Mouse (Mus musculus) kidney, embryonic 15.5 days (tissue): ENCODE data around the gene Gm11111. TPM values are rescaled to one million over a fixed set of nuclear protein-coding genes. Genes with fewer than 3 reads are reported as not detected.
"Not testable (repeated sequence)": the region's sequence is repeated elsewhere in the genome, so short reads cannot be mapped to it uniquely, and the experiment has no call there.

Experiments
- ATAC-seq: fragments of 200-750 bp; cut with Nextera tagmentation; replicated peaks from 2 replicates; pipeline ENCODE4 v1.8.0; 2017; ENCODE audit warnings: moderate TSS enrichment; ENCODE audit not compliant: low FRiP score
- H3K27ac ChIP-seq: fragments of 300-500 bp; sonication (generic); 2 replicates; pipeline ENCODE4 v1.5.1; 2015; ENCODE audit warnings: mild to moderate bottlenecking, inconsistent platforms
- H3K27me3 ChIP-seq: fragments of 300-500 bp; sonication (generic); 2 replicates; pipeline ENCODE4 v1.6.1; 2015; ENCODE audit warnings: inconsistent platforms
- H3K36me3 ChIP-seq: fragments of 300-500 bp; sonication (generic); 2 replicates; pipeline ENCODE4 v1.6.1; 2015; ENCODE audit warnings: inconsistent platforms
- H3K4me1 ChIP-seq: fragments of 300-500 bp; sonication (generic); 2 replicates; pipeline ENCODE4 v1.6.1; 2015; ENCODE audit warnings: inconsistent platforms
- H3K4me2 ChIP-seq: fragments of 300-500 bp; sonication (generic); 2 replicates; pipeline ENCODE4 v1.6.1; 2015; ENCODE audit warnings: moderate library complexity, mild to moderate bottlenecking, inconsistent platforms
- H3K4me3 ChIP-seq: fragments of 300-500 bp; sonication (generic); replicated peaks from 2 replicates; pipeline ENCODE4 v1.5.1; 2015; ENCODE audit warnings: mild to moderate bottlenecking, inconsistent platforms
- H3K9ac ChIP-seq: fragments of 300-500 bp; sonication (generic); 2 replicates; pipeline ENCODE4 v1.6.1; 2015; ENCODE audit warnings: mild to moderate bottlenecking, inconsistent platforms
- H3K9me3 ChIP-seq: fragments of 300-500 bp; sonication (generic); replicated peaks from 2 replicates; pipeline ENCODE4 v1.6.1; 2016; ENCODE audit warnings: inconsistent platforms
- WGBS: fragments of 180-500 bp; shearing (Covaris S2); methylation state at CpG from one replicate; pipeline ENCODE4 v1.1.7; 2015; ENCODE audit warnings: mixed read lengths; 5-methylcytosine and 5-hydroxymethylcytosine counted together
- polyA plus RNA-seq: library from polyadenylated mRNA; unstranded; fragments of >200 nt; fragmentation: Nextera tagmentation; extraction: Ambion mirVana; gene quantifications from 2 replicates; pipeline ENCODE4 v1.2.1, GENCODE M21; 2015

The Gm11111 gene
- polyA plus RNA-seq, 1 experiment from 2014 or later = not detected

DNA sequence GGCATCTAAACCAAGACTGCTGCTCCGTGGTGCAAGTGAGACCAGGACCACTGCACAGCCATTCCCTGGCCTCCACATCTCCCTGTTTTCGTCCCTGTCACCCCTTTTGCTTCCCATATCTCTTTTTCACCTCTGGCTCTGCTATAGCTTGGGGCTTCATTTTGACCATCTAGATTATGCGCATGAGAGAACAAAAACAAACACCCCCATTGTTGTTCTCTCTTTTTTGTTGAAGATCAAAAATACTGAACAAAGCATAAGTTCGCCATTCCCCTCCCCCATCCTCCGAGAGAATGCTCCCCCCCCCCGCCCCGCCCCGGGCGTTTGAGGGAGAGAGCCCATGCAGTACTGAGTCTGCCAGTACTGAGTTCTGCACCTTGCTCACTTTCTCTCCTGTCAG is 11.3 kb downstream of the Gm11111 start:
- Histone ChIP-seq H3K9ac (no peak overlapping the region), H3K4me1 (peaks cover 5% of the 10 kb centered on the region; the same call in 1 of the 2 replicates), H3K27ac (0 out of 2 replicates have a peak overlapping the region, but pooled peaks have one; percentile 18), H3K4me2 (no peak overlapping the region), H3K36me3 (no peaks in the 10 kb centered on the region), H3K4me3 (no peak overlapping the region), H3K27me3 (no peaks in the 10 kb centered on the region), H3K9me3 (no peaks in the 10 kb centered on the region)
- WGBS = 64% methylated on average over 9 of the region's 9 CpGs
- no peak for ATAC-seq

DNA sequence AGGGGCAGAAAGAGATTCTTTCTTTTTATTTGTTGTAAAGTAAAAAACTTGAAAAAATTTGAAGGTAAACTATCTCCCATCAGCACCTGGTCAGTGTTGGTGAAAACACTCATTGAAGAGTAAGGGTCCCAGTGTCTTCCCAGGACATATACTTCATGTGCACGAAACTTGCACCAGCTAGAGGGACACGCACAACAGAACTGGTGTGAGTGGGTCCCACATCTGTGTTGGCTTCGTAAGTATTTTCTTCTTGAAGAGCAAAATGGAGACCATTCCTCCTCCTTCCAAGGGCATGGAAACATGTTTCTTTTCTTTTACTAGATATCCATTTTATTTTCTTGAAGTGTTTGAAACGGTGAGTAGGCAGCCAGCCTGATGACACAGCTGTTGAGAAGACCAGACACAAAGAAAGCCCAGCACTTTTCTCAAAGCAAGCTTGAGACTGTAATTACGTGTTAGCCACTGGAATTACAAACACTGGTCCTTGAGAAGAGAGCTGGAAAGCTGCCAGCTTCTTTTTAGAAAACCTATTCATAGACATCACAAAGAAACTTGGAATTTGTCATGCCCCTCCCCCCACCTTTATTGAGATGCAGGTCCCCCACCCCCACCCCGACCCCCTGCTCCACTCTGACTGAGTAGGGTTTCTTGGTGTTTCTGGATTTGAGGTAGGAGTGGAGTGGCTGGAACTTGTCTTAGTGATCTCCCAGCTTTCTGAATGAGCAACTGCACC is 14.1 kb downstream of the Gm11111 start:
- ATAC-seq = no peak
- 63% methylated on average over 6 of the region's 6 CpGs for WGBS
- no peak overlapping the region for H3K27ac ChIP-seq

DNA sequence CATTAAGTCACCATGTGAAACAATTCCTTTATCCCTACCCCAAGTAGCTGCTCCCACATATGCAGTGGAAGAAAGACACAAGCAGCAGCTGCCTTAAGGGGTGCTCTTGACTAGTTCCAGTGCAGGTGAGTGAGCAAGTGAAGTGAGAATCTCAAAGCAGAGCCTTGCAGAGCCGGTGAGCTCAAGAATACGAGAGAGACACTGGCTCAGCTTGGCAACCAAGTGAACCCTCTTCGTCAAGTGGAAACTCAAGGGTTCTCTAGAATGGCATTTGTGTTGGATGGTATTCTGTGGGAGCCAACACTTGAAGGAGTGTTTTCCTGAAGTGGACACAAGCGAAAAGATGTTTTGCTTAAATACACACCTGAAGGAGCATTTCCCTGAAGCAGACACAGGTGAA is 16.0 kb downstream of the Gm11111 start:
- no peak overlapping the region for H3K4me2 ChIP-seq
- H3K9me3 ChIP-seq = no peaks in the 10 kb centered on the region
- no peaks in the 10 kb centered on the region for H3K27me3 ChIP-seq
- H3K27ac ChIP-seq = no peak overlapping the region
- H3K4me1 ChIP-seq = peaks cover 12% of the 10 kb centered on the region; the same call in 1 of the 2 replicates
- no peaks in the 10 kb centered on the region for H3K36me3 ChIP-seq
- 92% methylated on average over 4 of the region's 4 CpGs for WGBS
- no peak for ATAC-seq
- H3K4me3 ChIP-seq = no peak overlapping the region
- no peak overlapping the region for H3K9ac ChIP-seq

More for the DNA sequence above, 14.1 kb downstream of the Gm11111 start:
- Histone ChIP-seq H3K4me1 (peaks cover 14% of the 10 kb centered on the region; the same call in 1 of the 2 replicates), H3K4me2 (no peak overlapping the region), H3K27me3 (no peaks in the 10 kb centered on the region), H3K36me3 (no peaks in the 10 kb centered on the region), H3K4me3 (no peak overlapping the region), H3K9ac (no peak overlapping the region), H3K9me3 (no peaks in the 10 kb centered on the region)

DNA sequence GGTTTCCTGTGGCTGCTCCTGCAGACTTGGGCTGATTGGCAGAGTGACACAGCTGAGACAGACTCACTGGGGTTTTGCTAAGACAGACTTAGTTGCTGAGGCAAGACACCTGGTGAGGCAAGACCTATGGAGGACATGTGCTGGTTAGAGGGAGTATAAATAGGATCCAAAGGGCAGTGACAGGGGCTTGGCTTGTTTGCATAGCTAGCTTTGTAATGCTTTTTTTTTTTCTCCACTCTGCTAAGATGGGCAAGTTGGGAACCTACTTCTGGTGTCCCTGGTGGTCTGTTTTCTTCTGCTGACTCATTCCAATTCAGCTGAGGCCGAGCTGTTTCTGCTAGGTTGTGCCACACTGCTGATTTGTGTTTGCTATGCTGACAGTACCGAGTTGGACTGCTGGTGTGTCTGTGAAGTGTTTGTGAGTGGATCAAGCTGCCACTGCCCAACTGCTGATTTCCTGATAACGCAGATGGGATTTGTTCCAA is 16.6 kb downstream of the Gm11111 start:
- Histone ChIP-seq H3K4me2 (no peak overlapping the region), H3K36me3 (no peaks in the 10 kb centered on the region), H3K9ac (no peak overlapping the region), H3K9me3 (no peaks in the 10 kb centered on the region), H3K4me1 (peaks cover 9% of the 10 kb centered on the region; the same call in 1 of the 2 replicates), H3K4me3 (no peak overlapping the region), H3K27me3 (no peaks in the 10 kb centered on the region), H3K27ac (peak overlapping the region; percentile 25; the same call in 1 of the 2 replicates)
- WGBS = 29% methylated on average over 3 of the region's 3 CpGs
- ATAC-seq = peak; percentile 76

DNA sequence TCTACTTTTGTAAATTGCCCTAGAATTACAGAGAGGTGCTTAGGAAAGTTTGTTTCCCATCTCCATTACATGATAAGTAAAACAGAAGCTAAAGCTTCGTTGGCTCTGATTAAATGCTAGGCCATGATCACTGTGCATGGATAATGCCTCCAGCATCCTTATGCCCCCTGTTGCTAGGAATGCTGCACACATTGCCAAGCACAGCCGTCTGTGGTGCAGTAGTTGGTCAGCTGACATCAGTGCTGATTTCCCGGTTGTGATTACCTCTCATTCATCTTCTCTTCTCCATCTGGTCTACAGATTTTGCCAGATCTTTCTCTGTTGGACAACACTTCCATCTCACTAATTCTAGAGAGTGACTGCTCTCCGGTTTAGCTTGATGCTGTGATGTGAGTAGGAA is 19.9 kb downstream of the Gm11111 start:
- 73% methylated on average over 4 of the region's 4 CpGs for WGBS
- H3K4me1 ChIP-seq = peaks cover 15% of the 10 kb centered on the region
- no peaks in the 10 kb centered on the region for H3K27me3 ChIP-seq
- H3K9me3 ChIP-seq = no peaks in the 10 kb centered on the region
- H3K27ac ChIP-seq = no peak overlapping the region
- H3K36me3 ChIP-seq = no peaks in the 10 kb centered on the region
- H3K4me2 ChIP-seq = no peak overlapping the region
- no peak overlapping the region for H3K4me3 ChIP-seq
- H3K9ac ChIP-seq = no peak overlapping the region
- ATAC-seq = no peak

DNA sequence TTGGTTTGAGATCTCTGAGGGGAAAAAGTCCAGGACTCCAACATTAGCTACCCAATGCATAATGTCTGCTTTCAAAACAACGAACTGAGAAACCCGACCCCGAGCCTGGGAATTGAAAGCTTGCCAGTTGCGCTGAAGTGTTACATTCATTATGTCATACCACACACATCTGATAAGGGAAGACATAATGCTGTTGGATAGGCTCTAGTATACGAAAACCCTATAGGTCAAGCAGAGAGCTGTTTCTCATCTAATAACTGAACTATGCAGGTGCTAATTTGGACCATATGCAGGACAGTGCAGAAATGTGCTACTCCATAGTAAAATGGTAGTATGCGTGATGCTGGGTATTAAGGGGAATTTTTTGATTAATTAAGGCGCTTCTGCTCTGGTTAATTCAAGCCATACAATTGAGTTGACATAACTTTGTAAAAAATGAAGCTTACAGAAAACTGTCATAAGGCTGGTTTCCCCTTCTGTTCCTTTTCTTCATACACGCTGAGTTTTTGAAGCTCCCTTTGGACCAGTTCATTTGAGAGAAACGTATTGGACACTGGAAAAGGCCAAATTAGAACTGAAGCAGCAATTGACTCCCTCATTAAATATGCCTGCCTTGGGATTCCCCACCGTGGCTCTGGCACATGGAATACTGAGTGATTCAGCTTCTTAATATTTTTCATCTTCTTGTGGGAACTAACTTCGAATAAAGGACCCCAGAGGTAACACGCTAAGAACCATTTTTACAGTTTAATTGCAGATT is 22.4 kb downstream of the Gm11111 start:
- peaks cover 6% of the 10 kb centered on the region; the same call in 1 of the 2 replicates for H3K4me1 ChIP-seq
- no peak overlapping the region for H3K27ac ChIP-seq
- 54% methylated on average over 12 of the region's 12 CpGs for WGBS
- no peak overlapping the region for H3K4me2 ChIP-seq
- 0 out of 2 replicates have a peak, but pooled peaks have one; percentile 29 for ATAC-seq
- no peaks in the 10 kb centered on the region for H3K27me3 ChIP-seq
- H3K9me3 ChIP-seq = no peaks in the 10 kb centered on the region
- no peak overlapping the region for H3K9ac ChIP-seq
- H3K4me3 ChIP-seq = no peak overlapping the region
- H3K36me3 ChIP-seq = no peaks in the 10 kb centered on the region

DNA sequence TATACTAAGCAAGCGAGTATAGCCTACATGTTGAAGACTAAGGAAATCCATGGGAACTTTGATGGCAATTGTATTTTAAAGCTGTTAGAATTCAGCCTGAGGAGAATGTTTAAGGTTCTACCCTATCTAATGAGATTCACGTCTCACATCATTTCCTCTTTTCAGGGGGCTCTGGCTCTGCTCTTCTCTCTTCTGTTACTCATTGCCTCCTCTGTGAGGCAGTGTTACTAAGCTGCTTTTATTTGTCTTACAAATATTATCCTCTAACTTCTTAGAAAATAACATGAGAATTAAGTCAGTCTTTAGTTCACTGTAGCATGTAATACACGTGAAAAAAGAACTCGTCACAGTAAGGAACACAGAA is 23.0 kb downstream of the Gm11111 start:
- H3K9ac ChIP-seq = no peak overlapping the region
- H3K27me3 ChIP-seq = no peaks in the 10 kb centered on the region
- no peaks in the 10 kb centered on the region for H3K9me3 ChIP-seq
- peaks cover 6% of the 10 kb centered on the region; the same call in 1 of the 2 replicates for H3K4me1 ChIP-seq
- ATAC-seq = no peak
- 86% methylated on average over 4 of the region's 4 CpGs for WGBS
- no peak overlapping the region for H3K4me2 ChIP-seq
- H3K4me3 ChIP-seq = no peak overlapping the region
- no peak overlapping the region for H3K27ac ChIP-seq
- no peaks in the 10 kb centered on the region for H3K36me3 ChIP-seq

DNA sequence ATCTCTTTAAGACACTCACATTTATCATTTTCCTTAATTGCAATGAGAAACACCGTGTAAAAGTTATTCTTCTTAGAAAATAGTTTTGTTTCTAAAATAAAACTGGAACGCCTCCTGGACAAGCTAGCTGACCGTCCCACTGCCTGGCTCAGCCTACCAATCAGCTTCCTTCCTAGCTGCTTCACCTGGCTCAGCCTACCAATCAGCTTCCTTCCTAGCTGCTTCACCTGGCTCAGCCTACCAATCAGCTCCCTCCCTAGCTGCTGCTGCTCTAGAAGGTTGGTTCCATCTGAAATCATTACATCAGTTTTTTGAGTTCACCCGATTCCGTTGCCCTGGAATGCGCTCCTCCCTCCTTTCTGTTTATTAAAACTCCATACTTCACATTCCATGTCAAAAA is 24.0 kb downstream of the Gm11111 start:
- H3K27ac ChIP-seq, H3K4me3 ChIP-seq, H3K9me3 ChIP-seq, H3K4me1 ChIP-seq, H3K36me3 ChIP-seq, H3K27me3 ChIP-seq, H3K9ac ChIP-seq, H3K4me2 ChIP-seq, ATAC-seq: not testable (repeated sequence)
- WGBS = 83% methylated on average over 6 of the region's 6 CpGs

DNA sequence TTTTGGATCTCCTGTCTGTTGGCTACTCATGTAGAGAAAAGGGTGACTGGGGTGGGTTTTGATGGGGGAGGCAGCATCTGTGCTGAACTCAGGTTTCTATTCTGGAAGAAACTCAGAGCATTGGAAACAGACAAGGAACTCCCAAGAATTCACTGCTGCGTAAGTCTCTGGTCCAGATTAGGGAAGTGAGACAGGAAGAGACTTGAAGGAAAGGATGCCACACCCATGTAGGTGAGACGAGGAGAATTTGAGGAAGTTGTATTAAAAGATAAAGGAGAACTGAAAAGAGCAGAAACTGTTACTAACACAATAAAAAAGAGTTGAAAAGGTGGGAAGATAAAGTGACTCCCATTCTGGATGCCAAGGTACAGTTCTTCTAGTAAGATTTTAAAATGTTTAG is 25.9 kb downstream of the Gm11111 start:
- no peak overlapping the region for H3K4me2 ChIP-seq
- 80% methylated on average over 2 of the region's 2 CpGs for WGBS
- no peak overlapping the region for H3K4me3 ChIP-seq
- H3K9me3 ChIP-seq = no peaks in the 10 kb centered on the region
- no peak overlapping the region for H3K9ac ChIP-seq
- H3K27ac ChIP-seq = no peak overlapping the region
- no peaks in the 10 kb centered on the region for H3K27me3 ChIP-seq
- peaks cover 6% of the 10 kb centered on the region; the same call in 1 of the 2 replicates for H3K4me1 ChIP-seq
- no peak for ATAC-seq
- no peaks in the 10 kb centered on the region for H3K36me3 ChIP-seq

DNA sequence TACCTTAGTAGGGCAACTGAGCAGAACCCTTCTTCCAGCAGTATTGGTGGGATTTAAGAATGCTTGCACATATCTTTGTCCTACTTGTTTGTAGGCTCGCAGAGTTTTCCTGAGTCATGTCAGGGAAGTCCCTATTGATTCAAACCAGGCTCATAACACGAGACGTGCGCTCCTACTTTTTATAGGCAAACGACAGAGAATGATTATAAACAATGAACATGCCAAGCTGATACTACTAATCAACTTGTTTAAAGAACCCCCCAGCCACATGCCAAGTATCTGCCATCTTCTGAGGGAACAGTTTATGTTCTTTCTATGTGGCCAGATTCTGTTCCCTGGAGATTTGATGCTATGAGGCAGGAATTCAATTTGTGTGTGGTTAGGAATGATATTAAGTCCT is 28.3 kb downstream of the Gm11111 start:
- no peak for ATAC-seq
- Histone ChIP-seq H3K9me3 (no peaks in the 10 kb centered on the region), H3K36me3 (no peaks in the 10 kb centered on the region), H3K4me2 (no peak overlapping the region), H3K27ac (no peak overlapping the region), H3K4me3 (no peak overlapping the region), H3K4me1 (no peaks in the 10 kb centered on the region), H3K9ac (no peak overlapping the region), H3K27me3 (no peaks in the 10 kb centered on the region; the same call in 1 of the 2 replicates)
- WGBS = 62% methylated on average over 5 of the region's 5 CpGs

DNA sequence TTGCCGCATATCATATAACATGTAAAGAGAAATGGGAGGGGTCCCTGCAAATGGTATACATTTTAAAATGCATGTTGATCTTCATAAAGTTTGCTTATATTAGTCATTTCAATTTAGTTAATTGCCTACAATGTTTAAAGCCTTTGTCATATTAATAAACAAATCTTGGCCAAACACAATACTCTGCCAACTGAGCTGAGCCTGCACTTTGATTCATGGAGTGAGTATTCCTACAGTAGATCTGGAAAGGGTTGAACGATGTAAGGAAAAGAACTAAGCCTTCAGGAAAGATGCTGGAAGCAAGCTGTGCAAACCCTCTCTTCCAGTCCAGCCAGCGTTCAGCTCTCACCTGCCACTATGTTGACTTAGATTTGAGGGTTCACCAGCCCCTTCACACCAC is 29.6 kb downstream of the Gm11111 start:
- Histone ChIP-seq H3K27ac (no peak overlapping the region), H3K27me3 (no peaks in the 10 kb centered on the region; the same call in 1 of the 2 replicates), H3K4me3 (no peak overlapping the region), H3K4me1 (no peaks in the 10 kb centered on the region), H3K4me2 (no peak overlapping the region), H3K9ac (no peak overlapping the region), H3K9me3 (no peaks in the 10 kb centered on the region), H3K36me3 (no peaks in the 10 kb centered on the region)
- ATAC-seq = no peak
- 83% methylated on average over 3 of the region's 3 CpGs for WGBS

DNA sequence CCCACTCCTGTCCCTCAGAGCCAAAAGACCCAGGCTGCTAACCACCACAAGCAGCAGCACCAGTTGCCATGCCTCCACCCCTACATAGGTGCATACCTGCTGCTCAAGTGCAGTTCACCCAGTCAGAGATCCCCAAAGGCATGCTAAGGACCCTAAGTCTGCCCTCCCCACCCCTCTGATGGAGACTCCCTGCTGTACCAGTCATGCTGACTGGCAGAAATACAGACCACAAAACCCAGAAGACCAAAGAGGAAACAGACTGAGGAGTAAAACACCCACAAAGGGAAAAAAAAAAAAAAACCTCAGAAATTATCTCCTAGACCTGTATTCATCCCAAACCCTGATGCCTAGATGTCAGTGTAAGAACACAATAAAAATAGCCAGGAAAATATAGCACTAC is 33.4 kb downstream of the Gm11111 start:
- no peak for ATAC-seq
- Histone ChIP-seq H3K9ac (no peak overlapping the region), H3K27ac (no peak overlapping the region), H3K4me2 (no peak overlapping the region), H3K36me3 (no peaks in the 10 kb centered on the region), H3K27me3 (no peaks in the 10 kb centered on the region; the same call in 1 of the 2 replicates), H3K4me1 (no peaks in the 10 kb centered on the region), H3K4me3 (no peak overlapping the region), H3K9me3 (no peaks in the 10 kb centered on the region)
